Mouse (Mus musculus) CH12.LX (cell line): ENCODE measurements around the gene Aagab.

Experiments
- CTCF ChIP-seq, 2 experiments: IDR thresholded peaks in 1 of 2; conservative IDR thresholded peaks in 1 of 2; 2 replicates each; pipeline ENCODE4 v1.5.1; 2011 to 2012; ENCODE audit warnings: low read depth in 2 of 2, low read length in 2 of 2, improper control_type of control experiment in 1 of 2, inconsistent platforms in 1 of 2, mild to moderate bottlenecking in 1 of 2, moderate library complexity in 1 of 2
- E2F4 ChIP-seq: IDR thresholded peaks from 2 replicates; pipeline ENCODE4 v1.6.1; 2011; ENCODE audit warnings: low read depth, low read length, improper control_type of control experiment; ENCODE audit not compliant: insufficient replicate concordance
- EP300 ChIP-seq: IDR thresholded peaks from 2 replicates; pipeline ENCODE4 v1.6.1; 2011; ENCODE audit warnings: low read length, improper control_type of control experiment
- GABPA ChIP-seq: IDR thresholded peaks from 2 replicates; pipeline ENCODE4 v1.6.1; 2012; ENCODE audit warnings: low read depth, low read length, improper control_type of control experiment, inconsistent platforms; ENCODE audit not compliant: insufficient replicate concordance
- KAT2A ChIP-seq: IDR thresholded peaks from 2 replicates; pipeline ENCODE4 v1.6.1; 2012; ENCODE audit warnings: low read length, improper control_type of control experiment, inconsistent platforms; ENCODE audit not compliant: insufficient replicate concordance
- POLR2A ChIP-seq: IDR thresholded peaks from 2 replicates; pipeline ENCODE4 v1.6.1; 2011; ENCODE audit warnings: low read depth, mild to moderate bottlenecking, improper control_type of control experiment, low read length
- POLR2AphosphoS2 ChIP-seq: IDR thresholded peaks from 2 replicates; pipeline ENCODE4 v1.6.1; 2011; ENCODE audit warnings: low read depth, low read length, improper control_type of control experiment
- SMC3 ChIP-seq: IDR thresholded peaks from 2 replicates; pipeline ENCODE4 v1.6.1; 2011; ENCODE audit warnings: low read depth, low read length, improper control_type of control experiment
- TCF12 ChIP-seq: IDR thresholded peaks from 2 replicates; pipeline ENCODE4 v1.6.1; 2014; ENCODE audit warnings: low read depth, mild to moderate bottlenecking, inconsistent platforms, low read length, improper control_type of control experiment
- ZKSCAN1 ChIP-seq: IDR thresholded peaks from 2 replicates; pipeline ENCODE4 v1.6.1; 2012; ENCODE audit warnings: low read depth, inconsistent platforms, low read length, improper control_type of control experiment, borderline replicate concordance
- ZNF384 ChIP-seq: IDR thresholded peaks from 2 replicates; pipeline ENCODE4 v1.6.1; 2012; ENCODE audit warnings: low read depth, low read length, improper control_type of control experiment, inconsistent platforms

- no peak for TF ChIP-seq TCF12
- TF ChIP-seq CTCF (conservative IDR thresholded peaks at IDR 0.05 in 1 of 2, IDR thresholded peaks at IDR 0.05 in 1 of 2; ENCODE audit: low read depth in 2 of 2, low read length in 2 of 2): no peak
- no peak for TF ChIP-seq POLR2A
- TF ChIP-seq GABPA: no peak
- no peak for TF ChIP-seq E2F4
- no peak for TF ChIP-seq SMC3
- no peak for TF ChIP-seq ZKSCAN1
- no peak for TF ChIP-seq ZNF384
- no peak for TF ChIP-seq POLR2AphosphoS2
- TF ChIP-seq EP300: no peak
- no peak for TF ChIP-seq KAT2A
These were observed 70.5 kb downstream of the Aagab start for GRCm38 (mm10) chr9:63672797-63673493.
